Mouse (Mus musculus): Measurements from ENCODE around the gene Mospd3. TPM values are rescaled to one million over a fixed set of nuclear protein-coding genes. Genes with fewer than 3 reads are reported as not detected.
A peak's percentile ranks its signal among the peaks of the same experiment; 100 is the strongest.

Mospd3 gene
- polyA plus RNA-seq, 1 experiment = 69.9 TPM

DNA sequence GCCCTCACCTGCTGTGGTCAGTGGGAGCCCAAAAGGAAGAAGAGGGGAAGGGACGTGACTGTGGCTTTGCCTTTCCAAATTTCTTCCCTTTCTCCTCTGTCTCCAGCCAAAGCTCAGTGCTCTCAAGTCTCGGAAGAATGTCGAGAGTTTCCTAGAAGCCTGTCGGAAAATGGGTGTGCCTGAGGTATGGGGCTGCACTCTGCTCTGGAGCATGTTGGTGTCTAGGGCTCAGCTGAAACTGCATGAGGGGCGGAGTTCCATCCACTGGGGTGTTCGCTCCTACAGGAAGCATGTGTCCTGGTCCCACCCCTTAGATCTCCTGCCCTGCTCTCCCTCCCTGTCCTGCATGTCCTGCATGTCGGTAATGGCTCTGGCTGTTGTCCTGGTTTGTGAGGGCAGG is 38.6 kb upstream of the Mospd3 start:
- no peak for TF ChIP-seq CTCF (IDR thresholded peaks at IDR 0.05; ENCODE audit: low read depth, low read length)
- TF ChIP-seq POLR2A (IDR thresholded peaks at IDR 0.05; ENCODE audit: borderline replicate concordance, low read depth, low read length) = no peak
- Histone ChIP-seq H3K4me1 (ENCODE audit: control insufficient read depth, insufficient read depth, low read length) (no peaks in the 10 kb centered on the region), H3K4me3 (ENCODE audit: insufficient read depth, low read length) (no peak overlapping the region), H3K27ac (ENCODE audit: insufficient read depth, low read depth, low read length) (no peak overlapping the region)

DNA sequence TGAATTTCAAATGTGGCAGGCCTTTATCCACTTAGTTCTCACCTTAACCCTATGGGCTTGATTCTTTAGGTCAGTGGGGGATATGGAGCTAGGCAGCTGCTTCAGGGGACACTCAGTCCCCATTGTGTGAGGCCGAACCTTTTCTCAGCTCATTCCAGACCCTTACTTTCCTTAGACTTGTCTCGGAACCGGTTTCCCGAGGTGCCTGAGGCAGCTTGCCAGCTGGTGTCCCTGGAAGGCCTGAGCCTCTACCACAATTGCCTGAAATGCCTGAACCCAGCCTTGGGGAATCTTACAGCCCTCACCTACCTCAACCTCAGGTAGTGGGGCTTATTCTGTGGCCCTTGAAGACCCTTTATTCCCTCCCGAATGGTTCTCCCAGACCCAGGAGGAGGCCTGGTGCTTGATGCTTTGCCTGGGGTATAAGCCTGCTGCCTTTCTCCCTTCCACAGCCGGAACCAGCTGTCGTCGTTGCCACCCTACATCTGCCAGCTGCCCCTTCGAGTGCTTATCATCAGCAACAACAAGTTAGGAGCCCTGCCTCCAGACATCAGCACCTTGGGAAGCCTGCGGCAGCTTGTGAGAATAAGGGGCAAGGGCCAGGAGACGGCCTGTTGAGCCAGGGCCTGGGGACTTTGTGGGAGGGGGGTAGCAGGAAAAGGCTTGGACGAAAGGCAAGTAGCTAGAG is 32.7 kb upstream of the Mospd3 start:
- Histone ChIP-seq H3K4me1 (ENCODE audit: control insufficient read depth, insufficient read depth, low read length) (peaks cover 18% of the 10 kb centered on the region), H3K27ac (ENCODE audit: insufficient read depth, low read depth, low read length) (no peak overlapping the region), H3K4me3 (ENCODE audit: insufficient read depth, low read length) (no peak overlapping the region)
- no peak for TF ChIP-seq CTCF (IDR thresholded peaks at IDR 0.05; ENCODE audit: low read depth, low read length)
- no peak for TF ChIP-seq POLR2A (IDR thresholded peaks at IDR 0.05; ENCODE audit: borderline replicate concordance, low read depth, low read length)

DNA sequence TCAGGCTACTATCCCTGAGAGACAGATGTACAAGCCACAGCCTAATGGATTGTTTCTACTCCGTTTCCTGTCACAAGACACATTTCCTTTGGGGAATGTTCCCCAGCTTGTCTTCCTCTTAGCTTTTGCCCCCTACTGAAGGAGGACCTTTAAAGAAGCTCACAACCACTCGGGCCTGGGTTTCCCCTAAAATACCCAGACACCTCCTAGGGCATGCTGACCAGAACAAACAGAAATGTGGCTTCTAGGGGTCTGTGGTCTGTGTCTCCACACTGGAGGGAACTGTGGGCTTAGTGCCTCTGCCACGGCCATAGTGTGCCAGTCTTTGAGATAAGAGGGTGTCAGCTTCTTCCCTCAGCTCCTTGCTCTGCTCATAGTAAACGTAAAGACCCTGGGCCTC is 30.7 kb upstream of the Mospd3 start:
- peak overlapping the region; percentile 95 for H3K4me3 ChIP-seq (ENCODE audit: insufficient read depth, low read length)
- TF ChIP-seq CTCF (IDR thresholded peaks at IDR 0.05; ENCODE audit: low read depth, low read length) = no peak
- TF ChIP-seq POLR2A (IDR thresholded peaks at IDR 0.05; ENCODE audit: borderline replicate concordance, low read depth, low read length) = no peak
- H3K4me1 ChIP-seq (ENCODE audit: control insufficient read depth, insufficient read depth, low read length) = peaks cover 25% of the 10 kb centered on the region
- peak overlapping the region; percentile 97 for H3K27ac ChIP-seq (ENCODE audit: insufficient read depth, low read depth, low read length)

DNA sequence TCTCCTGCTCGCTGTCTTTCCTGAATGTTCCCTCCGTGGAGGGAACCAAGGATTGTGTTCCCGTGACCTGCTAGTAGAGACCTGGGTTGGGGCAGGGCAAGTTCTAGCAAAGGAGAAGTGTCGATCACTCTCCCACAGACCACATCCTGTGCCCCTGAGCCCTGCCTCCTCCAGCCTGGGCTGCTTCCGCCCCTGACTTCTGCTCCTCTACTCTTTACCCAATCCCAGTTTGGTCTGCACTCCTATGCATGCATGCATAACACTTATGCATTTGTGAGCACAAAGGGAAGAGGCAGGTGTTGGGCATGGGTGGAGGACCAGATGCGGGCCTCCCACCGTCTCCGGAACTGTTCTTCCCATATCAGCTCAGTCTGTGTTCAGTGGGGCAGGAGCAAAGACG is 30.3 kb upstream of the Mospd3 start:
- Histone ChIP-seq H3K4me3 (ENCODE audit: insufficient read depth, low read length) (peak overlapping the region; percentile 95), H3K4me1 (ENCODE audit: control insufficient read depth, insufficient read depth, low read length) (peaks cover 25% of the 10 kb centered on the region), H3K27ac (ENCODE audit: insufficient read depth, low read depth, low read length) (peak overlapping the region; percentile 97)
- TF ChIP-seq POLR2A (IDR thresholded peaks at IDR 0.05; ENCODE audit: borderline replicate concordance, low read depth, low read length) = no peak
- no peak for TF ChIP-seq CTCF (IDR thresholded peaks at IDR 0.05; ENCODE audit: low read depth, low read length)

DNA sequence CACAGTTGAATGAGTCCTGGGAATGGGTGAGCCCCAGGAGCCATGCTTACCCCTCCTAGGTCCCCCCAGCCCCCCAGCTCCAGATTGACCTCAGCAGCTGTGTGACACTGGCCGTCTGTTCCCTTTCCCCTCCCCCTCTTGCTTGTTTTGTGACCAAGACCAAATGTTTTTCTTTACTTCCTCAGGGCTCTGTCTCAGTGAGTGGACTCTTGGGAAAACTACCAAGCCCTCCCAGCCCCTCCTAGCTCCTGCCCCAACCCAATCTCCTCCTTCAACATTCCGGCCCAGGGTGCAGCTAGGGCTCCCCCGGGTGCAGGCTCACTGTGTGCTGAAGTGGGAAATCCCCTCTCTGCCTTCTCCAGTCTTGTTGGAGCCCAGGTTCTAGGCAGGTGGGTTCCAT is 29.7 kb upstream of the Mospd3 start:
- TF ChIP-seq CTCF (IDR thresholded peaks at IDR 0.05; ENCODE audit: low read depth, low read length) (no peak), POLR2A (IDR thresholded peaks at IDR 0.05; ENCODE audit: borderline replicate concordance, low read depth, low read length) (no peak)
- Histone ChIP-seq H3K4me3 (ENCODE audit: insufficient read depth, low read length) (peak overlapping the region; percentile 95), H3K4me1 (ENCODE audit: control insufficient read depth, insufficient read depth, low read length) (peaks cover 25% of the 10 kb centered on the region), H3K27ac (ENCODE audit: insufficient read depth, low read depth, low read length) (peak overlapping the region; percentile 97)

DNA sequence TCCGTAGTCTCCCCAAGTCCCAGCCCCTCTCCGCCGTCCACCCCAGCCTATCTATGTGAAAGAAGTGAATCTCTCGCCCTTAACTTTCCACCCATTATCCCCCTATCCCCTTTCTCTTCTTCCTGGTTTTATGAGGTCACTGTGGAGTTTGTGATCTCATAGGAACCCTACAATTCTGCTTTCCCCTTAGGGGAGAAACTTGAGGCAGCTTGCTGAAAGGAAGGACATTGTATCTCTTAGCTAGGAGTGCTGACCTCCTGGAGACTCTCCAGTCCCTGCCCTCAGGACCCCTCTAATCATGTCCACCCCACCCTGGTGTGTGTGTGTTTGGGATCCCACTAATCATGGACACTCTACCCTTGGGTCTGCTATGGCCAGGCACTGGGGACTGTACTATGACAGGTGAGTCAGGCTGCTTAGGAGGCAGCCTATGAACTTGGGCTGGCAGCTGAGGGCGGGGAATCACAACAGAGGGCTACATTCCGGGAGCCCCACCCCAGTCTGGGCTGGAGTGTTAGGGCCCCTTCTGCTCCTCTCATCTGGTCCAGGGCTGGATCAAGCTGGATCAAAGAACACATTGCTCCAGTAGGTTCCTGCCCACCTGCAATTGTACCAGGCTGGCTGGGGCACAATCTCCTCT is 29.2 kb upstream of the Mospd3 start:
- peaks cover 26% of the 10 kb centered on the region for H3K4me1 ChIP-seq (ENCODE audit: control insufficient read depth, insufficient read depth, low read length)
- no peak for TF ChIP-seq CTCF (IDR thresholded peaks at IDR 0.05; ENCODE audit: low read depth, low read length)
- no peak for TF ChIP-seq POLR2A (IDR thresholded peaks at IDR 0.05; ENCODE audit: borderline replicate concordance, low read depth, low read length)
- peak overlapping the region; percentile 97 for H3K27ac ChIP-seq (ENCODE audit: insufficient read depth, low read depth, low read length)
- peak overlapping the region; percentile 95 for H3K4me3 ChIP-seq (ENCODE audit: insufficient read depth, low read length)

DNA sequence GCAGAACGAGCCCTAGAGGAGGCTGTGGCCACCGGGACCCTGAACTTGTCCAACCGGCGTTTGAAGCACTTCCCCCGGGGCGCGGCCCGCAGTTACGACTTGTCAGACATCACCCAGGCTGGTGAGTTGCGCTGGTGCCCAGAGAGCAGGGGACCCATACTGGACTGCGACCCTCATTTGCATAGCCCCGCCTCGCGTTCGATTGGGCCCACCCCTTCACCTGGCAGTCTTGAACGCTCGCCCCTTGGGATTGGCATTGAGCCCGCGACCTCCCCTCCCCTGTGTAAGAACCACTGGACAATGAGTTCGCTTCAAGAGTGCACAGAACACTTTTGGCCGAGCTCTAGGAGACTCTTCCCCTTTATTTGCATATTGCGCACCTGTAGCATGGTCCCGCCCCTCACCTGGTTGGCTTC is 28.5 kb upstream of the Mospd3 start:
- Histone ChIP-seq H3K4me1 (ENCODE audit: control insufficient read depth, insufficient read depth, low read length) (peaks cover 33% of the 10 kb centered on the region), H3K27ac (ENCODE audit: insufficient read depth, low read depth, low read length) (peak overlapping the region; percentile 97), H3K4me3 (ENCODE audit: insufficient read depth, low read length) (peak overlapping the region; percentile 95)
- no peak for TF ChIP-seq CTCF (IDR thresholded peaks at IDR 0.05; ENCODE audit: low read depth, low read length)
- no peak for TF ChIP-seq POLR2A (IDR thresholded peaks at IDR 0.05; ENCODE audit: borderline replicate concordance, low read depth, low read length)

DNA sequence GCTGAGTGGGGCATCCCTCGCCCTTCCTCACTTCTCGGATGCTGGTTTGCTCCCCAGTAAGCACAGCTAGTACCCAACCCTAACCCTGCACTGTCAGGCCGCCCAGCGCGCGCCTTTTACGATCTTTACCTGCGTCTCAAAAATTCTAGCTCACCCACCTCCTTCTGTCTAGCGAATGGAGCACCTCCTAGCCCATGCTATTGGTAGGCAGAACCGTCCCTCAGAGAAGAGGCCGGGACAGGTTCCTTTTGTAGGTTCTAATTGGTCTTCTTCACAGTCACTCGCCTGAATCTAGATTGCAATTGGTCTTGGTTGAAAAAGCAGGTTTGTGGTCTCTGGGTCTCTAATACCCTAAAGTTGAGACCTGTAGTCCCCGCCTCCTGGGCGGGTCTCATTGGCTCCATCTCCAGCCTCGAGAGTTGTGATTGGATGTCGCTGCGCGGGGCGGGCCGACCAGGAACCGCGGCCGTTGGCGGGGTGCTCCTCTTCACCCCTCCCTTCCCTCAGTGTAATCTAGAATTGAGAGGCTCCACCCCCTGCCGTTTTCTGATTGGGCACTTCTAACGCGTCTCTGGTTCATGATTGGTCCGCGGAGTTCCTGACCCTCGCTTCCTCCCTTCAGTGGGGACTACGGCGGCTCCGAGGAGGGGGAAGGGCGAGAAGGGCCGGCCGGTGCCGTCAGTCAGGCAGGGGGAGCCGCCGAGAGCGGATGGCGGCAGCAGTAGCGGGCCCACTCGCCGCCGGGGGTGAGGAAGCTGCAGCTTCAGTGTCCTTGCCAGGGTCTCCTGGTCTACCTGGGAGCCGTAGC is 27.8 kb upstream of the Mospd3 start, which contains the start of the genes Fbxo24, Lrch4 and Gm20605:
Fbxo24 (minus strand) TSS at position 505 of the 808 bp plus-strand sequence.
Lrch4 (plus strand) TSS at position 624 of the 808 bp plus-strand sequence.
Gm20605 (plus strand) TSS at position 678 of the 808 bp plus-strand sequence.
- H3K4me1 ChIP-seq (ENCODE audit: control insufficient read depth, insufficient read depth, low read length) = peaks cover 36% of the 10 kb centered on the region
- peak within 1 kb of the TSS; percentile 97 for H3K27ac ChIP-seq (ENCODE audit: insufficient read depth, low read depth, low read length)
- peak within 1 kb of the TSS; percentile 95 for H3K4me3 ChIP-seq (ENCODE audit: insufficient read depth, low read length)
- TF ChIP-seq CTCF (IDR thresholded peaks at IDR 0.05; ENCODE audit: low read depth, low read length) = no peak
- TF ChIP-seq POLR2A (IDR thresholded peaks at IDR 0.05; ENCODE audit: borderline replicate concordance, low read depth, low read length) = peak; percentile 88

DNA sequence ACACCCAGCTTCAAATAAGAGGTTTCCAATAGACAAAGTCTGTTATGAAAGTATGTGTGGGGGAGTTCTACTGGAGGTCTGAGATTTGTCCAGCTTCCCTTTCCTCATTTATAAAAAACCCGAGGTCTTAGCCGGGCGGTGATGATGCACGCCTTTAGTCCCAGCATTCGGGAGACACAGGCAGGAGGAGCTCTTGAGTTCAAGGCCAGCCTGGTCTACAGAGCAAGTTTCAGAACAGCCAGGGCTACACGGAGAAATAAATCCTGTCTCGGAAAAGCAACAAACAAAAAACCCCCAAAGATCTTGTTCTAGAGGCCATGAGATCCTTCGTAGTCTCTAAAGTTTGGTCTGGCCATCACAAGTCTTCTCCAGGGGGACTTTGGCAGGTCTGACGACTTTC is 27.1 kb upstream of the Mospd3 start:
- Histone ChIP-seq H3K4me3 (ENCODE audit: insufficient read depth, low read length) (peak overlapping the region; percentile 67), H3K27ac (ENCODE audit: insufficient read depth, low read depth, low read length) (peak overlapping the region; percentile 88), H3K4me1 (ENCODE audit: control insufficient read depth, insufficient read depth, low read length) (peaks cover 35% of the 10 kb centered on the region)
- TF ChIP-seq POLR2A (IDR thresholded peaks at IDR 0.05; ENCODE audit: borderline replicate concordance, low read depth, low read length) = no peak
- no peak for TF ChIP-seq CTCF (IDR thresholded peaks at IDR 0.05; ENCODE audit: low read depth, low read length)
